11 mouse cellular contexts compared by ENCODE assay signal in the genomic region with DNA sequence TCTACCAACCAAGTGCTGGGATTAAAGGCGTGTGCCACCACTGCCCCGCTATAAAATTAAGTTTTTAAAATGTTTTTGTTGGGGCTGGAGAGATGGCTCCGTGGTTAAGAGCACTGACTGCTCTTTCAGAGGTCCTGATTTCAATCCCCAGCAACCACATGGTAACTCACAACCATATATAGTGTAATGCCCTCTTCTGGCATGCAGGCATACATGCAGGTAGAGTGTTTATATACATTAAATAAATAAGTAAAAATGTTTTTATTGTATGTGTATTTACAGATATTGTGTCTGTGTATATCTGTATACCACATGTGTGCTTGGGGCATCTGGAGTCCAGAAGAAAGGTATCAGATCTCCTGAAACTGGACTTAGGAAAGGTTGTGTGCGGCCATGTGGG. TPM values are rescaled to one million over a fixed set of nuclear protein-coding genes. Genes with fewer than 3 reads are reported as not detected.
"Had no signal": no experiment of that assay in that cellular context is flagged by ENCODE, and none has a peak within 500 bp of the region (broad histone marks: within the 10 kb centered on the region; RNA-seq: fewer than 3 reads in every experiment).

No protein-coding gene starts in this region.

- DNase-seq: kidney, adult 11 months; kidney, postnatal 14 days; left cerebral cortex, postnatal 4 days; midbrain, embryonic 14.5 days; right cerebral cortex, postnatal 25 days; thymus, postnatal 4 days had no signal

- H3K36me3 ChIP-seq: limb, embryonic 13.5 days; liver, embryonic 15.5 days; neural tube, embryonic 13.5 days had no signal

- H3K4me3 ChIP-seq: limb, embryonic 13.5 days; liver, embryonic 15.5 days; neural tube, embryonic 13.5 days had no signal

- H3K4me2 ChIP-seq: limb, embryonic 13.5 days; liver, embryonic 15.5 days; neural tube, embryonic 13.5 days had no signal

- H3K9me3 ChIP-seq: limb, embryonic 13.5 days; liver, embryonic 15.5 days; neural tube, embryonic 13.5 days had no signal

- H3K9ac ChIP-seq: limb, embryonic 13.5 days; liver, embryonic 15.5 days; neural tube, embryonic 13.5 days had no signal

- H3K27me3 ChIP-seq: limb, embryonic 13.5 days had no signal

- H3K27ac ChIP-seq: limb, embryonic 13.5 days; liver, embryonic 15.5 days; neural tube, embryonic 13.5 days had no signal

RNA-seq across cellular contexts. Expression of gene Tas1r1, which starts 37.0 kb away (rescaled TPM):
- total RNA-seq: liver, adult 2 months had no signal
- polyA plus RNA-seq: liver, adult 2 months; small intestine, adult 2 months had no signal
